Mouse (Mus musculus) CD4-positive naive resting alpha-beta T cell, adult 76 days (primary cell): Measurements from ENCODE around the gene Pinlyp. TPM values are rescaled to one million over a fixed set of nuclear protein-coding genes. Genes with fewer than 3 reads are reported as not detected.

Experiments
- total RNA-seq: library from RNA; stranded (reverse); gene quantifications from one replicate; pipeline ENCODE4 v1.2.4, GENCODE M21; 2023

Gene Pinlyp
- total RNA-seq: not detected

GRCm38 (mm10) chr7:24546068-24546614 is at the start of gene Pinlyp, which contains the start of gene Xrcc1:
Pinlyp (minus strand) TSS chr7:24546118.
Xrcc1 (plus strand) TSS chr7:24546289.

GRCm38 (mm10) chr7:24587330-24588105 is 41.6 kb upstream of the Pinlyp start, which contains the start of the genes Ethe1 and Zfp575:
Ethe1 (plus strand) TSS chr7:24587543.
Zfp575 (minus strand) TSS chr7:24587641.

GRCm38 (mm10) chr7:24530062-24530931 is 15.6 kb downstream of the Pinlyp start, which contains the start of gene Irgq:
Irgq (plus strand) TSS chr7:24530689.

DNA sequence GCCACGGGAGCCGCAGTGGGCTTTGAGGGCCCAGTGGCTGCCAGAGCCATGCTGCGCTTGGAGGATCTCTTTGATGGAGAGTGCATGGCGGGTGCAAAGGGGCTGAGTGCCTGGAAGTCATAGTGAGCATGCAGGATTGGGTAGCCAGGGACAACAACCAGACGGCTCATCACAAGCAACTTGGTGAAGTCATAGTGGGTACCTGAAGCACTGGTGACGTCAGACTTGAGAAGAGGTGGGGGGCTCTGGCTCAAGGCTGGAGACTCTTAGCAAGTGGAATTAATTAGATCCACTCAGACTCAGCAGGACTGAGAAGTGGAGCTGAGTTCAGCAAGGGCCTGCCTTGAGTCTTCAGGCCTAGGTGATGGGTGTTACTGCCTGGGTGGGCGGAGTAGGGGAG is 33.6 kb downstream of the Pinlyp start, which contains the start of gene AC161166.1:
Gene AC161166.1 (minus strand): TSS at position 101 of the 400 bp plus-strand sequence.

GRCm38 (mm10) chr7:24506838-24507725 is 38.8 kb downstream of the Pinlyp start, which contains the start of gene Zfp428:
Zfp428 (plus strand) TSS chr7:24507006.

Other genes with a start within 250 kb of the Pinlyp start
- gene Zfp61, start 244.9 kb downstream of the Pinlyp start, total RNA-seq: 7.8 TPM
- gene Zfp94, start 229.5 kb downstream of the Pinlyp start, total RNA-seq: 2.6 TPM
- not detected for gene Tescl, start 212.2 kb downstream of the Pinlyp start, total RNA-seq
- gene Lypd5, start 196.9 kb downstream of the Pinlyp start, total RNA-seq: not detected
- 175 TPM for gene Kcnn4, start 175.9 kb downstream of the Pinlyp start, total RNA-seq
- 142 TPM for gene Smg9, start 146.5 kb downstream of the Pinlyp start, total RNA-seq
- gene Irgc1, start 93.8 kb downstream of the Pinlyp start, total RNA-seq: 3.0 TPM
- 214 TPM for gene Plaur, start 83.6 kb downstream of the Pinlyp start, total RNA-seq
- gene Cadm4, start 64.1 kb downstream of the Pinlyp start, total RNA-seq: 0.76 TPM
- 1.7 TPM for gene Zfp428, start 39.1 kb downstream of the Pinlyp start, total RNA-seq
- not detected for gene AC161166.1, start 33.7 kb downstream of the Pinlyp start, total RNA-seq
- gene Irgq, start 15.4 kb downstream of the Pinlyp start, total RNA-seq: 12.6 TPM
- gene Xrcc1, start 171 bp upstream of the Pinlyp start, total RNA-seq: 45.6 TPM
- gene Ethe1, start 41.4 kb upstream of the Pinlyp start, total RNA-seq: 6.5 TPM
- gene Zfp575, start 41.5 kb upstream of the Pinlyp start, total RNA-seq: not detected
- 13.4 TPM for gene Phldb3, start 64.6 kb upstream of the Pinlyp start, total RNA-seq
- not detected for gene Lypd3, start 90.4 kb upstream of the Pinlyp start, total RNA-seq
- gene Tex101, start 130.6 kb upstream of the Pinlyp start, total RNA-seq: not detected
- not detected for gene BC049730, start 163.1 kb upstream of the Pinlyp start, total RNA-seq
- gene Gm4763, start 180.8 kb upstream of the Pinlyp start, total RNA-seq: not detected
- 2.2 TPM for gene Cd177, start 214.2 kb upstream of the Pinlyp start, total RNA-seq
- gene Ceacam10, start 231.1 kb upstream of the Pinlyp start, total RNA-seq: not detected